Mouse (Mus musculus) forebrain, embryonic 12.5 days (tissue): ENCODE results near the gene Fam229b. TPM values are rescaled to one million over a fixed set of nuclear protein-coding genes. Genes with fewer than 3 reads are reported as not detected.

Experiments
- ATAC-seq: fragments of 200-750 bp; cut with Nextera tagmentation; 2 replicates; pipeline ENCODE4 v1.8.0; 2017; ENCODE audit warnings: moderate TSS enrichment; ENCODE audit not compliant: low FRiP score
- H3K27ac ChIP-seq: fragments of 300-500 bp; sonication (generic); 2 replicates; pipeline ENCODE4 v1.5.1; 2016; ENCODE audit warnings: mild to moderate bottlenecking
- H3K27me3 ChIP-seq: fragments of 300-500 bp; sonication (generic); 2 replicates; pipeline ENCODE4 v1.6.1; 2016; ENCODE audit warnings: mild to moderate bottlenecking
- H3K36me3 ChIP-seq: fragments of 300-500 bp; sonication (generic); replicated peaks from 2 replicates; pipeline ENCODE4 v1.6.1; 2016; ENCODE audit warnings: mild to moderate bottlenecking
- H3K4me1 ChIP-seq: fragments of 300-500 bp; sonication (generic); 2 replicates; pipeline ENCODE4 v1.6.1; 2016
- H3K4me2 ChIP-seq: fragments of 300-500 bp; sonication (generic); 2 replicates; pipeline ENCODE4 v1.6.1; 2016; ENCODE audit warnings: mild to moderate bottlenecking, moderate library complexity
- H3K4me3 ChIP-seq: fragments of 300-500 bp; sonication (generic); replicated peaks from 2 replicates; pipeline ENCODE4 v1.5.1; 2016; ENCODE audit warnings: mild to moderate bottlenecking
- H3K9ac ChIP-seq: fragments of 300-500 bp; sonication (generic); 2 replicates; pipeline ENCODE4 v1.6.1; 2016; ENCODE audit warnings: mild to moderate bottlenecking
- H3K9me3 ChIP-seq: fragments of 300-500 bp; sonication (generic); 2 replicates; pipeline ENCODE4 v1.6.1; 2016
- WGBS: fragments of 180-500 bp; shearing (Covaris S2); methylation state at CpG from one replicate; pipeline ENCODE4 v1.1.7; 2016; 5-methylcytosine and 5-hydroxymethylcytosine counted together
- polyA plus RNA-seq: library from polyadenylated mRNA; unstranded; fragments of >200 nt; fragmentation: Nextera tagmentation; extraction: Ambion mirVana; gene quantifications from 2 replicates; pipeline ENCODE4 v1.2.1, GENCODE M21; 2016

Fam229b gene
- polyA plus RNA-seq, 1 experiment from 2014 or later = 20.4 TPM

DNA sequence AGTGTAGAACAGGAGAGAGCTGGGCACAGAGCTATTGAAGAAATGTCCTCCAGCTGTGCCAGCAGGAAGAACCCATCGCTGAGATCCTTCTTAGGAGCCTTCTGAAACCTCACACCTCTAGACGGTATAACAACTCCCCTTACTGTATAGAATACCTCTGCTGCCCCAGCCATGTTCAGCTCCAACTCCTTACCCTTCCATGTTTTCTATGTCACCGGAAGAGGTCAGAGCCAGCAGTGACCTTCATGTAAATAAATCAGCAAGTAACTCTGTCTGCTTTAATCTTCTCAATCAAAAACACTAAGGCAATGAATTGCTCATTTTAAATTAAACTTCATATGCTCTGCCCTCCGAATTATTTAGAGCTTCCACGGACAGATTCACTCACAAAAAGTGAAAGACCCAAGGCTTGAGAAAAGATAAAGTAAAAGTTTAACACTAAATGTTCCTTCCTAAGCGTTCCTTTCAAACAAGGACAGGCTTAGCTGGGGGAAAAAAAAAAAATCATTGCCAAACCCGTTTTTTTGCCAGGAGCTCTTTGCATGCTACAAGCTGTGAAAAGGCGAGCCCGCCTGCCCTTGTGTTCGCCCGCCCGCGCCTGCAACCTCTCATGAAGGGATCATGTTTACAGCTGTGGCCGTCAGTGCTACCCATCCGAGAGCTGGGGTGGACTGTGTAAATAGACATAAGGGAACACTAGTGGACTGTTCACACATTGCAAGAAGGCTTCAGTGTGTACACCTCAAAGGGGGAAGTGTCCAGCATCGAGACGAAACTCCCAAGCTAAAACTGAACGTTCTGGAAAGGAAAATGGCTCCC is 29.2 kb upstream of the Fam229b start:
- Histone ChIP-seq H3K9me3 (no peaks in the 10 kb centered on the region), H3K9ac (no peak overlapping the region), H3K4me1 (peaks cover 20% of the 10 kb centered on the region), H3K36me3 (no peaks in the 10 kb centered on the region), H3K4me2 (no peak overlapping the region), H3K27me3 (peaks cover 8% of the 10 kb centered on the region), H3K27ac (no peak overlapping the region), H3K4me3 (no peak overlapping the region)
- WGBS = 58% methylated on average over 18 of the region's 18 CpGs
- ATAC-seq = no peak

DNA sequence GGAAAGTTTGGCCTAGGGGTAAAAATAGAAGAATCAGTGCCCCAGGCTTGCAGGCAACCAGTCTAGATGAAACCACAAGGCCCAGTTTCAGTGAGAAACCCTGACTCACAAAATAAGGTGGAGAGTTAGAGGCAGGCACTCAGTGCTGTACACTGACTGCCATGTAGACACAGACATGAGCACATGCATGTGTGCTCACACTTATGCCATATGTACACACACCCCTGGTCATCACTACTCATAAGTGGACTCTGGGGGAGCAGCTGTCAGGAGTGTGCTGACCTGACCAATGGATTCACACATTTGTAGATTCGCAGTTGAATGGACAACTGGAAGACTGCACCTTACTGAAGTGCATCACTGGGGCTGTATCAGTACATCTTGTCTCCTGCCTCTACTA is 27.7 kb upstream of the Fam229b start:
- no peaks in the 10 kb centered on the region for H3K9me3 ChIP-seq
- ATAC-seq = no peak
- WGBS = 100% methylated on average over 1 of the region's 1 CpGs
- peaks cover 19% of the 10 kb centered on the region for H3K4me1 ChIP-seq
- H3K36me3 ChIP-seq = no peaks in the 10 kb centered on the region
- no peak overlapping the region for H3K27ac ChIP-seq
- H3K9ac ChIP-seq = no peak overlapping the region
- no peak overlapping the region for H3K4me2 ChIP-seq
- no peak overlapping the region for H3K4me3 ChIP-seq
- no peaks in the 10 kb centered on the region for H3K27me3 ChIP-seq

DNA sequence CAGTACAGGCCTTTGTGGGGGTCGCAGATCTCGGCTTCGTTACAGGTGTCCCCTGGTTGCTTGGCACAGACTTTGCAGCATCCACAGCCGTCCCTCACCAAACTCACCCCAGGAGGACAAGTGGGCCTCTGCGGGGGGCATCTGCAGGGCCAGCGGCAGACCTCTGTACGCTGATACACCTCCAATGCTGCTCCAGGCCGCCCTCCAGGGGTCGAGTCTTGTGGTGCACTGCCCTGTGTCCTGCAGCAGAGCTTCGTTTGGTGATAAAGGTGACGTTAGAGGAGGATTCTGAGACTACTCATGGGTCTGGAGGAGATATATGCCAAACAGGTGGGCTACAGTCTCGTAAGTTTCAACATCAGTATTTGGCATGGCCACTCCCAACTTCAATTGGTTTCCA is 24.6 kb upstream of the Fam229b start:
- Histone ChIP-seq H3K4me1 (peaks cover 6% of the 10 kb centered on the region; the same call in 1 of the 2 replicates), H3K27ac (no peak overlapping the region), H3K4me3 (no peak overlapping the region), H3K4me2 (no peak overlapping the region), H3K9ac (no peak overlapping the region), H3K27me3 (no peaks in the 10 kb centered on the region), H3K9me3 (no peaks in the 10 kb centered on the region), H3K36me3 (0 out of 2 replicates have a peak, but pooled peaks cover 5% of the 10 kb centered on the region)
- ATAC-seq = 0 out of 2 replicates have a peak, but pooled peaks have one; percentile 14
- 55% methylated on average over 12 of the region's 12 CpGs for WGBS

DNA sequence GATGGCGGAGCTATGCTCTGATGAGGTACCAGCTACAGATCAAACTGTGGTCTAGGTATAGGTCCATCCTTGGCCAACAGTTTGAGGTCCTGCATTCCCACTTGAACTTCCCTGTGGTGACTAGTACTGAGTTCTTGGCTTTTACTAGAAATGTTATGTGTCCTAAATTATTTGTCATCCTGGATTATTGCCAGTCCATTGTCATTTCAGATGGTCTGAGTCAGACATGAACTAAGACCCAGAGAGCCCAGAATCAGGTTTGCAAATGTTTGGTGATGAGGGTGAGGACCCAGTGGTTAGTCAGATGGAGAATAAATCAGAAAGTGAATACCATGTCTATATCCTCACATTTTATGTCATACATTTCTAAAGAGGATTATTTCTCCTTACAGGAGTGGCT is 23.6 kb upstream of the Fam229b start:
- 75% methylated on average over 1 of the region's 1 CpGs for WGBS
- ATAC-seq = no peak

DNA sequence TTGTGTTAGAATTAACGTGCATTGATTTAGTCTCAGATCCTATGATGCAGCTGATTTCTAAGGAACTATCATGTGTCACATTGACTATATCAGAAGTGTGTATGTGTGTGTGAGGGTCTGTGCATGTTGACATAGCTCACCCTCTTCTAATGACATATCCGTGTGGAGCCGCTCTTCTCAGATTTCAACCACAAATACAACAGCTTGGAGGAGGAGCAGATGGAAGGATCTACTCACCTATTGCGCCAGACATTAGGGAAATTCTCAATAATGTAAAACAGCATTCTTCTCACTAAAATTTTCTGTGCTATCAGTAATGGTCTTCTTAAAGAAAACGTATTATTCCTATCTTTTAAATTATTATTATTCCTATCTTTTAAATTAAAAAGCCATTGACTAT is 23.0 kb upstream of the Fam229b start:
- WGBS = 90% methylated on average over 5 of the region's 5 CpGs
- Histone ChIP-seq H3K9me3 (no peaks in the 10 kb centered on the region), H3K27ac (no peak overlapping the region)

More for the DNA sequence above, 23.6 kb upstream of the Fam229b start:
- H3K27me3 ChIP-seq = no peaks in the 10 kb centered on the region
- peaks cover 5% of the 10 kb centered on the region; the same call in 1 of the 2 replicates for H3K36me3 ChIP-seq
- H3K27ac ChIP-seq = no peak overlapping the region
- H3K4me1 ChIP-seq = no peaks in the 10 kb centered on the region
- no peak overlapping the region for H3K9ac ChIP-seq
- no peaks in the 10 kb centered on the region for H3K9me3 ChIP-seq
- H3K4me3 ChIP-seq = no peak overlapping the region
- H3K4me2 ChIP-seq = no peak overlapping the region

DNA sequence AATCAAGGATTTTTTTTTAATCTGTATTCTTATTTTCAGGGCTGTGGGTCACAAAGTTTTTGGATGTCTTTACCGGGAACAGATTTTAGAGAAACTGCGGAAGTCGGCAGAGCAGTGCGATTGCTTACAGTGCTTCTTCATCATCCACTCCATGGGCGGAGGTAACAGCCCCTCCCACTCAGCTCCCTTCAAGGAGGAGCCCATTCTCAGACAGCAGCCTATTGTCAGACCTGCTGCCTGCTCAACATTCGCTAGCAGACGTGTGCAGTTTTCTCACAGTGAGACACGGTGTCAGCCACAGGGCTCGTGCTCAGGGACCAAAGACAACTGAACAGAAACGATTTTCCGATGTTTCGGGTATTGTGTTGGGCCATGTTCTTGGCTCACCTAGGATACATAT is 8.5 kb upstream of the Fam229b start:
- Histone ChIP-seq H3K4me2 (no peak overlapping the region), H3K27me3 (no peaks in the 10 kb centered on the region), H3K9me3 (no peaks in the 10 kb centered on the region), H3K27ac (no peak overlapping the region), H3K4me3 (no peak overlapping the region), H3K4me1 (no peaks in the 10 kb centered on the region), H3K9ac (no peak overlapping the region), H3K36me3 (peaks cover 77% of the 10 kb centered on the region)
- 85% methylated on average over 12 of the region's 12 CpGs for WGBS
- no peak for ATAC-seq

More for the DNA sequence above, 23.0 kb upstream of the Fam229b start:
- H3K27me3 ChIP-seq = no peaks in the 10 kb centered on the region
- no peak for ATAC-seq
- no peak overlapping the region for H3K4me3 ChIP-seq
- peaks cover 5% of the 10 kb centered on the region; the same call in 1 of the 2 replicates for H3K36me3 ChIP-seq
- no peaks in the 10 kb centered on the region for H3K4me1 ChIP-seq
- H3K4me2 ChIP-seq = no peak overlapping the region
- H3K9ac ChIP-seq = no peak overlapping the region

DNA sequence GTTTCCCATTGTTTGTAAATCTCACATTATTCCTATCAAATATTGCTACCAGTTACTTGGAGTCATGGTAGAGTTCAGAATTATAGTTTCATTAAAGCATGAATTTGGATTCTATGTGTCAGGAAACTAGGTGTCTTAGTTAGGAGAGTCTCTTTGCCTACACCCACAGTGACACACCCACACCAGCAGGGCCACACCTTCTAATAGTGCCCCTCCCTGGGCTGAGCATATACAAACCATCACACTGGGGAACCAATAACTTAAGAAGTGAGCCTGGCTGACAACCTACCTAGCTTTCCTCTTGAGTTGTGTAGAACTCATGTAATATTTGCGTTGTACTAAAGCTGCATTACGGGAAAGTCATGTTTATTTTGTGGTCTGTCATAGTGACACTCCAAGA is 7.7 kb upstream of the Fam229b start:
- no peak for ATAC-seq
- H3K4me3 ChIP-seq = no peak overlapping the region
- no peak overlapping the region for H3K27ac ChIP-seq
- H3K4me1 ChIP-seq = no peaks in the 10 kb centered on the region
- H3K9ac ChIP-seq = no peak overlapping the region
- WGBS = 96% methylated on average over 2 of the region's 2 CpGs
- H3K4me2 ChIP-seq = no peak overlapping the region
- no peaks in the 10 kb centered on the region for H3K9me3 ChIP-seq
- H3K36me3 ChIP-seq = peaks cover 71% of the 10 kb centered on the region
- H3K27me3 ChIP-seq = no peaks in the 10 kb centered on the region

DNA sequence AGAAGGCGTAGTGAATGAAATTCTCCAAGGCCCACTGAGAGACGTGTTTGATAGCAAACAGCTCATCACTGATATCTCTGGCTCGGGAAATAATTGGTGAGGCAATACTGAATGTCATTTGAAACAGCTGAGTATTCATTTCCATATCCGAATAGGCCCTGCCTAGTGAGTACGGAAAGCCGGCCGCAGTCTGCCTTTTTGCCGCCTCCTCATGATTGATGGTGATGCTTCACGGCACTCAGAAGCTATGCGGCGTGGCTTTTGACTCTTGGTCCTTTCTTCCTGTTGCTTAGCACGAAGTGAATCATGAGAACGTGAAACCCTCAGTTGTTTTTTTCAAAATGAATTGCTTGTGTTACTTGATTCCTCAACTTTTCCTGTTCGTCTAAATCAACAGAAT is 7.1 kb upstream of the Fam229b start:
- Histone ChIP-seq H3K4me2 (no peak overlapping the region), H3K27me3 (no peaks in the 10 kb centered on the region), H3K9me3 (no peaks in the 10 kb centered on the region), H3K36me3 (peaks cover 66% of the 10 kb centered on the region), H3K9ac (no peak overlapping the region), H3K4me1 (0 out of 2 replicates have a peak, but pooled peaks cover 1% of the 10 kb centered on the region), H3K4me3 (no peak overlapping the region), H3K27ac (no peak overlapping the region)
- no peak for ATAC-seq
- WGBS = 94% methylated on average over 14 of the region's 14 CpGs

DNA sequence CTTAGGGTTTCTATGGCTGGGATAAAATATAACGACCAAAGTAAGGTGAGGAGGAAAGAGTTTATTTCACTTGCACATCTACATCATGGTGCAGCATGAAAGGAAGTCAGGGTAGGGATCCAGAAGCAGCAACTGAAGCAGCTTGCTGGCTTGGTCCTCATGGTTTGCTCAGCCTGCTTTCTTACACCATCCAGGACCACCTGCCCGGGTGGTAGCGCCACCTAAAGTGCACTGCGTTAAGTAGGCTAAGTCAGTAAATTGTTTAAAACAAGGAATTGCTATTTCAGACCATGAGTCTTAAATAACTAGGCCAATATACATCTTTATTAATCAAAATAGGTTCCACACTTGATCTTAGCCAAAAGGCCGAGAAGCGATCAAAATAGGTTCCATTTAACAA is 5.0 kb upstream of the Fam229b start:
- Histone ChIP-seq H3K27me3 (no peaks in the 10 kb centered on the region), H3K36me3 (peaks cover 49% of the 10 kb centered on the region), H3K4me3 (no peak overlapping the region), H3K9me3 (no peaks in the 10 kb centered on the region), H3K27ac (no peak overlapping the region), H3K4me1 (peaks cover 16% of the 10 kb centered on the region), H3K9ac (no peak overlapping the region), H3K4me2 (no peak overlapping the region)
- no peak for ATAC-seq
- 88% methylated on average over 6 of the region's 6 CpGs for WGBS

DNA sequence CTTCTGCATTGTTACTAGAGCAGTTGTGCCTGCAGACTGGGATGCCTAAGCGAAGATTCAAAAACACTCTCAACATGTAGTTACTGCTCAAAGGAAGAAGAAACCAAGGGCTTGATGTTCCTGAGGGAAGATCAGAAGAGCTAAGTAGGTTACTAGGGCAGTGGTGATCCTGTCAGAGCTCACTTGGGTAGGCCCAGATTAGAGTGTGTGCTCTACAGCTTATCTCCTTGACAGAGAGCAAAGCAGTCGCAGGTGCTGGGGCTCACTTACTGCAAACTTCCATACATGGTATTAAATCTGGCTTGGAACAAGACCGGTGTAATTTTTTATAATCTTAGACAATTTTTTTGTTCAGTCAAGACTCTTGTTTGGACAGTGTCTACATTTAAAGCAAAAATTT is 4.1 kb upstream of the Fam229b start:
- ATAC-seq = no peak
- H3K27me3 ChIP-seq = no peaks in the 10 kb centered on the region
- H3K9ac ChIP-seq = no peak overlapping the region
- H3K4me3 ChIP-seq = no peak overlapping the region
- H3K4me2 ChIP-seq = no peak overlapping the region
- H3K4me1 ChIP-seq = peaks cover 20% of the 10 kb centered on the region
- 92% methylated on average over 3 of the region's 3 CpGs for WGBS
- H3K36me3 ChIP-seq = peaks cover 40% of the 10 kb centered on the region
- no peaks in the 10 kb centered on the region for H3K9me3 ChIP-seq
- no peak overlapping the region for H3K27ac ChIP-seq

DNA sequence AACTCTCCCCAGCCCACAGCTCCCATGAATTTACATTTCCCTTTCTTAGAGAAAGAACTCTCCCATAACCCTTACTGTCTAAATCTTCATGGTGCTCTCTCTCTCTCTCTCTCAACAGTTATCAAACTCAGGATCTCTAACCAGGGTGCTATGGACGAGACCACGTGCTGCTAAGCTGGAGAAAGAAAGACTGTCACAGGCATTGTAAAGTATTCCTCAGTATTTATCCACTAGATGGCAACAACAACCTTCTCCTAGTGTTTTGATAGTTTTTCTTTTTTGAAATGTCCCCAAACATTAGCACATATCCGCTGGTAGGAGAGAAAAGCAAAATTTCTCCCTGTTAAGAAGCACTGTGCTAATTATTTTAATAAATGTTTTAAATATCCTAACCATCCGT is 12.3 kb downstream of the Fam229b start:
- H3K9me3 ChIP-seq = no peaks in the 10 kb centered on the region
- no peaks in the 10 kb centered on the region; the same call in 1 of the 2 replicates for H3K36me3 ChIP-seq
- no peak overlapping the region for H3K4me2 ChIP-seq
- no peak overlapping the region for H3K27ac ChIP-seq
- 41% methylated on average over 4 of the region's 4 CpGs for WGBS
- no peak overlapping the region for H3K4me3 ChIP-seq
- no peaks in the 10 kb centered on the region for H3K27me3 ChIP-seq
- H3K4me1 ChIP-seq = no peaks in the 10 kb centered on the region
- no peak for ATAC-seq
- no peak overlapping the region for H3K9ac ChIP-seq

DNA sequence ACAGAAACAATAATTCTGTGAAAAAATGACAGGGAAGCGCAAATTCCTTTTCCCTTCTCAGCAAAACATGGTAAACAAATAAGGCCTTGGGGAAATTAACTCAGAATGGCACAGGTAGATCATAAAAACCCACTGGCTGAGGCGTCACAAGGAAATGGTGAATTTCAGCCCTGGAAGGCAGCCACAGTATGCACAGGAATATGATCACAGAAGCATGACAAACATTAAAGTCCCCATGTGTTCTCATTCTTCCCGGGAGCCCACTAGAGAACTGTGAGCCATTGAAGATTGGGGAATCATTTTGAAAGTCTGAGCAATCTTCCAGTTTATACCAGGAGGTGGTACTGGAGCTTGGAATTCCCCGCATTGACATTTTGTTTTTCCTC is 24.2 kb downstream of the Fam229b start:
- 71% methylated on average over 4 of the region's 4 CpGs for WGBS
- Histone ChIP-seq H3K4me2 (no peak overlapping the region), H3K27me3 (no peaks in the 10 kb centered on the region), H3K4me3 (no peak overlapping the region), H3K9ac (no peak overlapping the region), H3K36me3 (no peaks in the 10 kb centered on the region), H3K4me1 (0 out of 2 replicates have a peak, but pooled peaks cover 2% of the 10 kb centered on the region), H3K27ac (no peak overlapping the region; the same call in 1 of the 2 replicates), H3K9me3 (no peaks in the 10 kb centered on the region)
- ATAC-seq = no peak
